Mouse (Mus musculus) C2C12 (cell line): ENCODE data around the gene Tmem131l.

Source experiments
- CEBPB ChIP-seq: IDR thresholded peaks from one replicate; pipeline ENCODE4 v1.6.1; 2011; ENCODE audit warnings: low read depth, mild to moderate bottlenecking, control low read depth, moderate library complexity
- CTCF ChIP-seq: IDR thresholded peaks from one replicate; pipeline ENCODE4 v1.5.1; 2011; ENCODE audit not compliant: control insufficient read depth, insufficient read depth, insufficient read length
- USF1 ChIP-seq: IDR thresholded peaks from one replicate; pipeline ENCODE4 v1.6.1; 2011; ENCODE audit warnings: low read depth, mild to moderate bottlenecking, control low read depth, moderate library complexity

- no peak for TF ChIP-seq CTCF
- no peak for TF ChIP-seq CEBPB
- TF ChIP-seq USF1: no peak
Observed at GRCm38 (mm10) chr3:84046206-84046605, 6.2 kb upstream of the Tmem131l start.
